Mouse (Mus musculus) MEL-GATA-1-ER (cell line): ENCODE measurements around the gene Ppp4r4.
A peak's percentile ranks its signal among the peaks of the same experiment; 100 is the strongest.
"Not testable (repeated sequence)": the region's sequence is repeated elsewhere in the genome, so short reads cannot be mapped to it uniquely, and the experiment has no call there.

Experiments
- DNase-seq: peaks from one replicate; pipeline ENCODE4 v3.0.0-alpha.2; 2012; ENCODE audit warnings: low read depth; ENCODE audit errors: extremely low read depth

The Ppp4r4 gene

GRCm38 (mm10) chr12:103634430-103634829, 102.3 kb downstream of the Ppp4r4 start:
- DNase-seq: no peak

DNA sequence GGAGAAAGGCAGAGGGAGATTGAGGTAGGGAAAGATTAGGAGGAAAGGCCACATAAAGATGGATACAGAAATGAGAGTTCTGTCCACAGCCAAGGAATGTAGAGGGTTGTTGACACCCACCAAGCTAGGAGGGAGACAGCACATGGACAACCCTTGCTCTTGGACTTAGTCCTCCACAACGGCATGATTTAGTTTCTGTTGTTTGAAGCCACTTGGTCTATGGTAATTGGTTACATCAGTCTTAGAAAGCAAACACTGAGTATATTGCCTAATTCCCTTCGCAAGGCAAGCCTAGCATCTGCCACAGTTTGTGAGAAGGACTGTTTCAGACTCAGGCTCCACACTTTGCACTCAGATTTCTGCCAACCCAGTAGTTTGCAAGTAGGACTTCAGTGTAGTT, 103.8 kb downstream of the Ppp4r4 start:
- DNase-seq: no peak

DNA sequence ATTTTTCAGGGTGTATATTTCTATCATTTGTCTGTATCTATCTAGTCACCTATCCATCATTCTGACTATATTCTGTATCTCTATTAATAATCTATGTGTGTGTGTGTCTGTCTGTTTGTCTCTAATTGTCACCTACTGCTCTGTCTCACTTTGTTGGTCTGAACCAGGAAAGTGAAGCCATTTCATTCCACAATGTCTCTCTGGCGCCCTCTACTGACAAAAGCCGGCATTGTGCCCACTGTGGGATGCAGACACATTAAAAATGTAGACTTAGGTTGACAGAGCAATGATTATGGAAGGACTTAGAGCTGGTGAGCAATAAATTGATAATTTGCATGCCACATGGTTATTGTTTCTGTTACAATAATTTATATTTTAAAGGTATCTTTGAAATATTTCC, 111.3 kb downstream of the Ppp4r4 start:
- DNase-seq: peak; percentile 36

- DNase-seq: no peak
Measured at GRCm38 (mm10) chr12:103643818-103644217, 111.7 kb downstream of the Ppp4r4 start.

GRCm38 (mm10) chr12:103644601-103645000, 112.5 kb downstream of the Ppp4r4 start:
- no peak for DNase-seq

DNA sequence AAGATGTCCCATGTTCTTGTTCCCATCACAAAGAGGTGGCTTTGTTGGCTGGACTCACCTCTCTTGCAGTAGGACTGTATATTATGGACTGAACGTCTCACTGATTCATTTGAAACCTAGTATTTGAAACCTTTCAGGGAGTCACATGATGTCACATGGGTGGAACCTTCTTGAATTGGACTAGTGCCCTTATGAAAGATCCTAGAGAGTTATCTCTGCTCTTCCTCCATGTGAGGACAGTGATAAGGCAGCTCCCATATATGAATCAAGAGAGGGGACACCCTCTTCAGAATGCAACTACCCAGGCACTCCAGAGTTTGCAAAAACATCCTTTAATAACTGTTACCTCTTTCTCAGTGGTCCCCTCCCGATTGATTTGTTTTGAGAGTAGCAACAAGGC, 114.2 kb downstream of the Ppp4r4 start:
- DNase-seq: no peak

GRCm38 (mm10) chr12:103653836-103654235, 121.8 kb downstream of the Ppp4r4 start:
- no peak for DNase-seq

GRCm38 (mm10) chr12:103655123-103656044, 123.3 kb downstream of the Ppp4r4 start:
- no peak for DNase-seq

- no peak for DNase-seq
Measured at GRCm38 (mm10) chr12:103656848-103657626, 125.0 kb downstream of the Ppp4r4 start, which contains the start of gene Serpina6. Gene Serpina6, minus strand, starts transcription at chr12:103657212.

DNA sequence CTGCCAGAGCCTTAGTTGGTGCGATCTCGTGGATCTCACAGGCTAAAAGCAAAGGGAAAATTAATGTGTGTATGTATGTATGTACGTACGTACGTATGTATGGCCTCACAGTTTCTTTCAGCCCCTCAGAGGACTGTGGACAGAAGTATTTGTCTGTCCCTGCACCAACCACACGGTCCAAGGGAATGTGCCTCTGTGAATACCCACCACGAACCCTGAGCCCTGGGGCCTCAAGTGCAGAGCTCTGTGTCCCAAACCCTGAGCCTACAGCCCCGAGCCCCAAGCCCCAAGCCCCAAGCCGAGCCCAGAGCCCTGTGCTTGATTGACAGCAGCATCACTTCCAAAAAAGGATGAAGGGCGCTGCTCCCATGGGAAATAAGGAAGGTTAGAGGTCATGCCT, 125.9 kb downstream of the Ppp4r4 start:
- no peak for DNase-seq

DNA sequence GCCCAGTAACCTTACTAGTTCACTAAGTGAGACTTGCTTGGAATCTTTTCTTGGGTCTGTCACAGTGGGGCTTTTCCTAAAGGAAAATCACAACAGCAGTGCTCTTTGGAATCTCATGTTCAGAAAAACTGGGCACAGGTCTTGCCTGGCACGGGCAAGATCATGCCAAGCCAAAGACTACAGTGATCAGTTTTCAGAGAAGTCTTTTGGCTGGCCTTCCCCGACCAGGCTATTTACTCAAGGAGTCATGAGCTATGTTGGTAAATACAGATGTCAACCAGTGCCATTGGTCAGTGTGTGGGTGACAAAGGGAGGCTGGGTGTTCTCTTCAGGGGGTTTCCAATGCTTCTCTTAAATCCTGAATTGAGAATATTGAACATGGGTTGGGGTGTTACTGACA, 127.1 kb downstream of the Ppp4r4 start:
- DNase-seq: no peak

DNA sequence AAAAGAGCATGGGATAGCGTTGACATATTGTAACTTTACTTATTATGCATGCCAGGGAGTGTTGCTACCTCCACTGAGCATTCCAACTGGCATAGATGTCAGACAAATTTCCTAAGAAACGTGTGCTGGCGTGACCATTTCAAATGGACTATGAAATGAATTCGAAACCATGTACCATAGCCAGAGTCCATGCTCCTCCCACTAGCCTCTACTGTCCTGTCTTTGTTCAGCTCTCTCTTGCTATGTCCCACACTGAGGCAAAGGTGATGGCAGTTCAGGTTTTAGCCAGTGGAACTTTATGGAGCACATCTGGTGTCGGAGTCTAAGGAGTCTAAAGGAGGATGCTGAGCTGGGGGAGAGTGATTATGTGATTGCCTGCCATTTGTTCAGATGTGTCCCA, 128.0 kb downstream of the Ppp4r4 start:
- DNase-seq: no peak

DNA sequence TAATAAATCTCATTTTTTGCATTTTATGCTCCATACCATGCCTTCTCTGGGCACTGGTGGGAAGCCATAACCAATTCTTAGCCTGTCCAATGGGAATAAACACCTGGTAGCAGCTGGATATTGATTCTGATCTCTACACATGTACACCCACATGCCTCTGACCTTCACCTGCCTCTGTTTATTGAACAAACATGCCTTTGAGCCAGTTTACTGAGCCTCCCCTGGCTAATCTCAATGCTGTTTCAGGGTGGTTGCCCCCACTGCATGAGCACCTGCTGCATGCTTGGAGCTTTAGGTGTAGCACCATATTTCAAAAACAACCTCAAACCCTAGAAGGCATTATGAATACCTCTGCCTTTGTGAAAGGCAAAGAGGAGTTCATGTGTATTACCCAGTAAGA, 130.0 kb downstream of the Ppp4r4 start:
- DNase-seq: not testable (repeated sequence)
